Mouse (Mus musculus) lung, adult 18-20 months (tissue): ENCODE data around the gene Marcksl1.

ENCODE experiments used
- DNase-seq, 2 experiments: peaks; one replicate each; pipeline ENCODE4 v3.0.0; 2022; ENCODE audit warnings: mixed read lengths in 2 of 2

Gene Marcksl1

DNA sequence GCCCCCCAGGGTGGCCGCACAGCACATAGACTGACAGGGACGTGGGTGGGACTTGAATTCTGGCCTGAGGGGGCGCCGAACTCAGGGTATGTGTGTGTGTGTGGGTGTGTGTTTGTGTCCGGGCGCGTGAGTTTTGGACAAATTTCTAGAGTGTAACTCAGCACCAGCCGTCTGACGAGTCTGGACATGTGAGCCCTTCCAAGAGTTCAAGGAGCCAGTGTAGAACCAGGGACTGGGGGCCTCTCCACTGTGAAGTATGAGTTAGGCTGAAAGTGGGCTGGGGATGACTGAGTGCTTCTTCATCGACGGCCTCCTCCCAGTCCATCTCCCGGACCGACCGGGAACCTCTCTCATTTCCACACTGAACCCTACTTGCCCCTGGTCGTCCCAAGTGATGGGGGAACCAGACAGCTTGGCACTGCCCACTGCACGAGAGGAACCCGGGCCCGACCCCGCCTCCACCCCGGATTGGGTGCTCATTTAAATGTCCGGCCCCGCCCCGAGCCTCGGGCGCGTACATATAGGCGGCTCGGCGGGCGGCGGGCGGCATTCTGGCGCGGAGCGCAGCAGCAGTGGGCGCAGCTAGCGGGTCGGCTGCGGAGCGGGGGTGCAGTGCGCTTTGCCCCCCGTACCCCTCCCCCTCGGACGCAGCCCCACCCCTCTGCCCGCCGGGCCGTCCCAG lies at the start of gene Marcksl1:
Gene Marcksl1, plus strand, starts transcription at position 496 of the 682 bp plus-strand sequence.
- peak; percentile 80 to 85 for DNase-seq

GRCm38 (mm10) chr4:129464286-129464815 lies 49.0 kb upstream of the Marcksl1 start:
- no peak for DNase-seq

GRCm38 (mm10) chr4:129476047-129476446 lies 37.3 kb upstream of the Marcksl1 start:
- DNase-seq: no peak

DNA sequence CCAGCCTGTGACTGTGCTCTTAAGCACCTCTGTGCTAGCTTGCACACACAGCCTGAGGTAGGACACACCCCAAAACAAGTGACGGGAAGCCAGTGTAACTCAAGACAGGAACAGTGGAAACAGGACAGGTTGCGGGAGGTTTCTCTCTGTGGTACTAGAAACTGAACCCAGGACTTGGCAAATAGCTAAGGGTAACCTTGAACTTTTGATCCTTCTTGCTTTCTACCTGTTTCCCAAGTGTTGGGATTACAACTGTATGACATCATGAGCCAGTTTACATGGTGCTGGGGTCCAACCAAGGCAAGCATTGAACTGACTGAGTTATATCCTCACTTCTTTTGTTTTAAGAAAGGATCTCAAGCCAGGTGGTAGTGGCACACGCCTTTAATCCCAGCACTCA lies 33.5 kb upstream of the Marcksl1 start:
- no peak for DNase-seq

DNA sequence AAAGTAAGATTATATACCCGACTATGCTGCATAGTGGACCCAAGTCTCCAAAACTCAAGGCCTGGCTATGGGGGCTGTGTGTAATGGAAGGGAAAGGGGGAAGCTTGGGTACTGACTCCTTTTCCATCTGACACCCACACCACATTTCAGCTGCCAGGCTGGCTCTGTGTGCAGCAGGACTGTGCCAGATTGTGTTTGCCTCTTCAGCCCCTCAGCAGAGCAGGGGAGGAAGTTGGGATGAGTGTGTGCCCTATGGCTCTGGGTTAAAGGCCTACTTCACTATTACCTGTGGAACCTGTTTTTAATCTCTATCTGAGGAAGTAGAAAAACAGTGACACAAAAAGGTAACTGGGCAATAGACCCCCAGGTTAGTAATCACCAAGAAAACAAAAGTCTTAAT lies 32.3 kb upstream of the Marcksl1 start:
- DNase-seq: no peak

DNA sequence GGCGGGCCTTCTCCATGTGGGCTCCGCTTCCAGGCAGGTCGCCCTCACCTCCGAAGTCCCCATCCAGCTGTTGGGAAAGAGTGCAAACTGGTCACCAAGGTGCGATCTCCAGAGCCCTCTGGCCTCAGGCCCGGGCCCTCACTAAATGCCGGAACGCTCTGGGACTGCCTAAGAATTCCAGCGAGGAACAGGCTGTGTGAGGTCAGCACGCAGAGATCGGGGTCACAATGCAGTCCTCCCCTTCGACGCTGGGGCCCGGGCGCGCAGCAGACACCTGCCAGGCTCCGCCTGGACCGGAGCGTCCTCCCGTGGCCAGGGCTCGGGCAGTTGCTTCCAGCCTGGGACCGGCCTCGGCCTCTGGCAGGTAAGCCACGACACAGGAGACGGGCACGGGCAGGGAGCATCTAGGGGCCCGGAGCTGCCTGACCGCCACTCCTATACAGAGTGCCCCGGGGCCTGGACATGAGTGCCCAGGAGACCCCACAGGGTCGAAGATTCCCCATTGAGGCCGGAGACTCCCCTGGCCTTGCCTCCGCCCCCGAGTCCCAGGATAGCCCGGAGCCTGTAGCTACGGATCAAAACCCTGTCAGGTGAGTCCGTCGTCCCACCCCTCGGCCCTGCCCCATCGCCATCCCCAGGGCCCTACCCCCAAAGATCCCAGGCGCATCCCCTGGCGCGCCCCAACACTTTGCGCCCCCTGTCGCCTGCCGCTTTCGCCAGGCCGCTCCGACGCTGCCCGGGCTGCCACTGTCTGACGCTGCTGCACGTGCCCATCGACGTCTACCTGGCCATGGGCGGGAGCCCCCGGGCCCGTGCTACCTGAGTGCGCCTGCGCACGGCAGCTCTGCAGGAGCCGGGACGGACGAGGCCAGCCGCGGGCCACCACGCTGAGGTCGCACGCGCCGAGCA lies 22.2 kb upstream of the Marcksl1 start, which contains the start of the genes Tssk3 and Fam229a:
Gene Tssk3, minus strand, starts transcription at position 51 of the 909 bp plus-strand sequence.
Gene Fam229a, plus strand, starts transcription at position 219 of the 909 bp plus-strand sequence.
- peak; percentile 63 to 77 for DNase-seq

DNA sequence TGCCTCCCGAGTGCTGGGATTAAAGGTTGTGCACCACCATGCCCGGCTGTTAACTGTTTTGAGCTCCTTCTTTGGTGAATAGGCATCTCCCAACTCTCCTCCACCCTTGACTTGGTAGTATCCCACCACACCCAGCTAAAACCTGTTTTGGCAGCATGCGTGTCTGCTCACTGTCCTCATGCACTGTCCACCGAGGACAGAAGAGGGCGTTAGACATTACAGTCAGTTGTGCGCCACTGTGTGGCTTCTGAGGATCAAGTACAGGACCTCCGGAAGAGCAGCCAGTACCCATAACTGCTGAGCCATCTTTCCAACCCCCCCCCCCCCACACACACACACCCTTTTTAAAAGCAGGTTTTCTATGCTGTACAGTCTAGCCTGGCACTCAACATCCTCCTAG lies 18.7 kb upstream of the Marcksl1 start:
- no peak for DNase-seq

GRCm38 (mm10) chr4:129495672-129496562 lies 17.5 kb upstream of the Marcksl1 start:
- peak in 1 of 2 experiments; percentile 31 for DNase-seq

DNA sequence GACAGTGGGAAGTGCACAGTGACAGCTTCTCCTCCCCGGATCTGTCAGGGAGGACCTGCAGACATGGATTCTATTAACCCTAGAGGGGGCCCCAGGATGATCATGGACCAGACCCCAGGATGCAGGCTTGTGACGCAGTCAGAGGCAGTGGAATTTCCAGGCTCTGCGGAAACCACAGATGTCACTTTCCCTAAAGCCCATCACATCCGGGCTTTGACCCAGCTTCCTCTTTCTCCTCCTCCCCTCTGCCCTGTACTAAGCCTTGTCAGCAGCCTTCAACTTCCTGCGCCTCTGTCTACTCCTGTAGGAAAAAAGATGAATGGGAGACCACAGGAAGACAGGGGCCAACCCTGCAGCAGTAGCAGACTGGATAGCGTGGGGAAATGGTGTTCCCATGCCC lies 16.8 kb upstream of the Marcksl1 start:
- DNase-seq: peak in 1 of 2 experiments; percentile 55

GRCm38 (mm10) chr4:129498941-129499340 lies 14.4 kb upstream of the Marcksl1 start:
- no peak for DNase-seq

DNA sequence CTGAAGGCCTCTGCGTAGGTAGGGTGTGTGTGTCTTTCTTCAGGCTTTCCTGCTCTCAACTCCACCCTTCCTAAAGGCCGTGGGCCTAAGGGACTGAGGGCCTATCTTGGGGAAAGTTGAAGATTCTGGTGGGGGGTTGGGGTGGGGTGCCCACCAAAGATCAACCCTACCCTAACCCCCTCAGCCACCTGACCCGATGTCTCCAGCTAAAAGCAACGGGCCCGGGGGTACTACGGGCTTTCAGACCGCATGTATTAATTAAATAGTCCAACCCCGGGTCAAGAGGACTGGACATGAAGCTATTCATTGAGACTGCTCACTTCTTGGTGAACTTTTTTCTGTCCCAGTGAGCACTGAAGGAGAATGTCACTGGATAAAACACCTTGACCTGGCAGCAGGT lies 13.4 kb upstream of the Marcksl1 start:
- no peak for DNase-seq

GRCm38 (mm10) chr4:129500607-129501566 lies 12.5 kb upstream of the Marcksl1 start:
- DNase-seq: peak; percentile 94 to 96

DNA sequence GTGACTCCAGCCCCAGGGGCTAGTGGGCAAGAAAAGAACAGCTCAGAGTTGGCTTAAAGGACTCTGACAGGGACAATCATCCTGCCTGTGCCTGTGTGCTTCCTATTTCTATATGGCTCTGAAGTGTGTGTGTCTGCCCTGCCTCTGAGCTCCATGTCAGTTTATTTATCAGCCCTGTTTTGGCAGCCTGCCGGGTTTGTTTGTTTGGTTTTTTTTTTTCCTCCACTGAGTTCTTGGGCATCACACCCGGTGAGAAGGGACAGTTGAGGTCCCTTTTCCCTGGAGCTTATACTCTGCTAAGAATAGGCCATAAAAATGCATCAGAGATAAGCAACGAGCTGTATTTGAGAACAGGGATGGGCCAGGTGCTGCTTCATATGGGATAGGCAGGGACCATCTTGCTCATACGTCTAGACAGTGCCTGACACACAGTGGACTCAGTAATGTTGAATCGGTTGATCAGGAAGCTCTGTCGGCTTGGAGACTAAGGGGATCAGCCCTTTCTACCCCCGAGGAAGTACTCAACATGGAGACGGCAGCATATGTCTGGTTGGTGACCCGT lies 11.0 kb upstream of the Marcksl1 start:
- no peak for DNase-seq

DNA sequence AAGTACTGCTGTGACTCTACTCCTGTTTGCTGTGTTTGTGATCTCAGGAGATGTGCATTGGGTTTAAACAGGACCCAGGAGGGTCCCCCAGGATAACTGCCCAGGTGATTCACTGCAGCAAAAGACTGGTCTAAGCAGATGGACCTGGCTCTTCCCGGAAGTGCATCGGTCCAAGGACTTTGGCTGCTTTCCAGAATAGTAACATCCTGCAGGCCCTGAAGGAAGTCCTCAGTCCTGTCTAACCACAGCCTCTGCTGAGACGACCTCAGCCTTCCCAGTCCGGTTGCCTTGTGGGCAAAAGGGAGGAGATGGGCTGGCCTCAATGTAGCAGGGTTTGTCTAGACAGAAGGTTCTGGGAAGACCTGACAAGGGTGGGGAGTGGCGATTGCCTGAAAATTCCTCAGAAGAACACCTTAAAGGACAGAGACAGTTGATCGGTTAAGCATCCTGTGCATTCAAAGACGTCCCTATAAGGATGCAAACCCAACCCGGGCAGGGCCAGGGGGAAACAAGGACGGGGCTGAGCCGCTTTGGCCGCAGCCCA lies 10.4 kb upstream of the Marcksl1 start:
- DNase-seq: no peak

GRCm38 (mm10) chr4:129505511-129505910 lies 7.9 kb upstream of the Marcksl1 start:
- no peak for DNase-seq

DNA sequence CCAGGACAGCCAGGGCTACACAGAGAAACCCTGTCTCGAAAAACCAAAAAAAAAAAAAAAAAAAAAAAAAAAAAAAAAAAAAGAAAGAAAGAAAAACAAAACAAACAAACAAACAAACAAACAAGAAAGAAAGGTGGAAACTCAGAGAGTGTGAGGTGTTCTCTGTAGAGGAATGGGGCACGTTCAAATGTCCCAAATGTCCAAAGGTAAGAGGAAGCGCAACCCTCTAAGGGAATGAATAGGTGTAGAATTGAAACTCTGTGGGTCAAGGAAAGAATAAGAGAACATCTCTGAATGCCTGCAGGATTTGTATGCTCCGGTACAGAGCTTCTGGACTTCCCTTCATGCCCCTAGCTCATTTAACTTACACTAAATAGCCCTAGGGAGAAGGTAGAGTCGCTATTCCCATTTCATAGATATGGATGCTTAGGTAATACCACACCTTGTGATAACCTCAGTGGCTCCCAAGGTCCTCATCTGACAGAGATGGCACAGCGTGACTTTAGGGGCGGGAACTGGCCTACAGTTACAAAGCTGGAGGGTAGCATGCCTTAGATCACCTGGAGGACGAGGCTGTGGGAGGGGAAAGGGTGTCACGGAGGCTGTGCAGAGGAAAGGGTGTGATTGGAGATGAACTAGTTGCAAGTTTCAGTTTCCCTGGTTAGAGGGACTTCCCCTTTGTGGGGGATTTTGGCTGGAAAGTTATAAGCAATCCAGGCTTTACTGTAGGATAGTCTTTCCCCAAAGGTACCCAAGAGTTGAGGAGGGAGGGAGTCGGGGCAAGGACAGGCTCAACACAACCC lies 5.7 kb upstream of the Marcksl1 start:
- DNase-seq: no peak

DNA sequence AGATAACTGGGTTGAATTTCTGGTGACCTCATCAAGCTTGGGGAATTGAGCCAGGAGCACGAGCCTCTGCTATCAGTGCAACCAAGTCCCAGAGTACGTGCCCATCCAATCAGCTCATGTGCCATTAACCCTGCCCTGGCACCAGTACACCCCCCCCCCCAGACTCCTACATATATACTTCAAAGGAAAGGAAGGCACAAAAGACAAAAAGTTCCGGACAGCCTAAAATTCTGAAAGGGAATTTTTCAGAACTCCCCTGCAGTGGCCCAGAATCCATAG lies 5.2 kb upstream of the Marcksl1 start:
- no peak for DNase-seq

GRCm38 (mm10) chr4:129508834-129509600 lies 4.4 kb upstream of the Marcksl1 start:
- peak; percentile 45 to 67 for DNase-seq

- no peak for DNase-seq
Measured at GRCm38 (mm10) chr4:129509650-129510049, 3.7 kb upstream of the Marcksl1 start.
